Mouse (Mus musculus): ENCODE measurements around the gene Cdhr4.
"Not testable (repeated sequence)": the region's sequence is repeated elsewhere in the genome, so short reads cannot be mapped to it uniquely, and the experiment has no call there.

The Cdhr4 gene

GRCm38 (mm10) chr9:108010385-108010784, 18.1 kb downstream of the Cdhr4 start:
- DNase-seq (ENCODE audit: low spot score in 2 of 2): no peak

DNA sequence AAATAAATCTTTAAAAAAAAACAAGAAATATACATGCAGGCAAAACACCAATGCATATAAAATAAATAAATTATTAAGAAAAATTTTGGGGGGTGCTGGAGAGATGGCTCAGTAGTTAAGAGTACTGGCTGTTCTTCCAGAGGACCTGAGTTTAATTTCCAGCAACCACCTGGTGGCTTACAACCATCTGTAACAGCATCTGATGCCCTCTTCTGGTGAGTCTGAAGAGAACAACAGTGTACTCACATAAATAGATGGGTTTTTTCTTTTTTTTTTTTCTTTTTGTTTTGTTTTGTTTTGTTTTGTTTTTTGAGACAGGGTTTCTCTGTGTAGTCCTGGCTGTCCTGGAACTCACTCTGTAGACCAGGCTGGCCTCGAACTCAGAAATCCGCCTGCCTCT, 21.3 kb downstream of the Cdhr4 start:
- not testable (repeated sequence) for DNase-seq (ENCODE audit: low spot score in 2 of 2)

- no peak for DNase-seq (ENCODE audit: low spot score in 2 of 2)
Measured at GRCm38 (mm10) chr9:108017127-108017526, 24.8 kb downstream of the Cdhr4 start.

DNA sequence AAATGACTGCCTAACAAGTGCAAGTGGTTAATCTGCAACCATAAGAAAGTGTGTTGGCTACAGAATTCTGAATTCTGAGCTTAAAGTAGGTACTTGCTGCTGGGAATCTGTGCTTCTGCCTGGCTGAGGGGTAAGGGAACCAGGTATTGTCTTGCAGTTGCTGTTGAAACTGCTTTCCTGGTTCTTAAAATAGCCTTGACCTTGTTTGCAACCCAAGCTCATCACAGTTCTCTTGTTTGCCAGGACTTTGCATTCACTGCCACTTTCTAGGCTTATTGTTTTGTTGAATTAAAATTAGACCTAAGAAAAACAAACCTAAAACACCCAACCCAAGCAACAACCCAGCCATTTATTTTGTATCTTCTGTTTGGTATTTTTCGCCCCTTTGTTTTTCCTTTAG, 28.4 kb downstream of the Cdhr4 start:
- no peak for DNase-seq (ENCODE audit: low spot score in 2 of 2)

GRCm38 (mm10) chr9:108023216-108023615, 30.9 kb downstream of the Cdhr4 start:
- no peak for DNase-seq (ENCODE audit: low spot score in 2 of 2)

- DNase-seq (ENCODE audit: low spot score in 2 of 2): no peak
Measured at GRCm38 (mm10) chr9:108026584-108026983, 34.3 kb downstream of the Cdhr4 start.

GRCm38 (mm10) chr9:108027867-108028266, 35.6 kb downstream of the Cdhr4 start:
- no peak for DNase-seq (ENCODE audit: low spot score in 2 of 2)

GRCm38 (mm10) chr9:108032126-108032525, 39.8 kb downstream of the Cdhr4 start:
- DNase-seq (ENCODE audit: low spot score in 2 of 2): no peak

- no peak for DNase-seq (ENCODE audit: low spot score in 2 of 2)
Measured at GRCm38 (mm10) chr9:108035331-108036156, 43.2 kb downstream of the Cdhr4 start.

DNA sequence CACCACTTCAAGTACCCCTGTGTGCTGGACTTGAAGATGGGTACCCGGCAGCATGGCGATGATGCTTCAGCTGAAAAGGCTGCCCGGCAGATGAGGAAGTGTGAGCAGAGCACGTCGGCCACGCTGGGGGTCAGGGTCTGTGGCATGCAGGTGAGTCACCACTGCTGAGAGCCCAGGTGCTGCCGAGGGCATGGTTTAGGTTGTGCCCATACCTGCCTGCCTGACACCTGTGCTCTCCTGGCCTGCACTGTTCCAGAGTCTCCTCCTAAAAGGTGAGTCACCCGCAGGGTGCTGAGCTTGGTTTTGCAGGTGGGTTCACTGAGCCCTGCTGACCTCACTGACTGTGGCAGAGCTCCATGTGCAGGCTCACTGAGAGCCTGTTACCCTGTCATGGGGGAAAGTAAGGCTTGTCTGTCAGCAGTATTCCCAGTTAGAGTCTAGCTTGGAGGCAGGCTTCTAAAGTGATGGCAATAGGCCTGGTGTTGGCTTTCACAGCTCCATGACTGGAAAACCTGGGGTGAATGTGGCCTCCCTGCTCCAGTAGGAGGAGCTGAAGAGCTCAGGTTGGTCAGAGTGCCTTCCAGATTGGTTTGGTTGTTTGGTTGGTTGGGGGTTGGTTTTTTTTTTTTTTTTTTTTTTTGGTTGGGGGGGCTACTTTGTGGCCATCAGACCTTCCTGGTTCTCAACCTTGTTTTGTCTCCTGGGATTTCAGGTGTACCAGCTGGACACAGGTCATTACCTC, 52.6 kb downstream of the Cdhr4 start:
- no peak for DNase-seq (ENCODE audit: low spot score in 2 of 2)

GRCm38 (mm10) chr9:108046582-108046981, 54.3 kb downstream of the Cdhr4 start:
- DNase-seq (ENCODE audit: low spot score in 2 of 2): no peak

- no peak for DNase-seq (ENCODE audit: low spot score in 2 of 2)
Measured at GRCm38 (mm10) chr9:108047601-108048565, 55.6 kb downstream of the Cdhr4 start.

DNA sequence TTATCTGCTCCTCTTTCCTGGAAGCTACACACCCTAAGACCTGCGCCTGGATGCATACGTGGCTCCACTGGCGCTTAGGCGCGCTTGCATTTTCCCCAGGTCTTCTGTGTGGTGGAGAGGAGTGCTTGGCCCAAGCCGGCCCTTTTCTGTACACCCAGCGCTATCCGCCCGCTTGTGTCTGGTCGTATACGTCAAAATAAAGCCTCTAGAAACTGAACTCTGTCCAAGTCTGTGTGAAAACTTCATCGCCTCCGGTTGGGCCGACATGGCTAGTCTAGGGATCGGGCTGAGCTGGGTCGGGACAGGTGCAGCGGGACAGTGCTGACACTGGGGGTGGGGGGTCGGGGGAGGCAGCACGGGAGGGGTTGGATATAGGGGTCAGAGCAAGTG, 56.3 kb downstream of the Cdhr4 start:
- no peak for DNase-seq (ENCODE audit: low spot score in 2 of 2)

GRCm38 (mm10) chr9:108049016-108049455, 56.7 kb downstream of the Cdhr4 start, which contains the start of gene Gmppb:
Gmppb (plus strand) TSS chr9:108049242.
- DNase-seq (ENCODE audit: low spot score in 2 of 2): peak; percentile 88 to 92
